Mouse (Mus musculus): ENCODE measurements around the gene Vwa8. TPM values are rescaled to one million over a fixed set of nuclear protein-coding genes. Genes with fewer than 3 reads are reported as not detected.
A peak's percentile ranks its signal among the peaks of the same experiment; 100 is the strongest.

The Vwa8 gene
- polyA plus RNA-seq, 1 experiment from 2014 or later, result 15.5 TPM

DNA sequence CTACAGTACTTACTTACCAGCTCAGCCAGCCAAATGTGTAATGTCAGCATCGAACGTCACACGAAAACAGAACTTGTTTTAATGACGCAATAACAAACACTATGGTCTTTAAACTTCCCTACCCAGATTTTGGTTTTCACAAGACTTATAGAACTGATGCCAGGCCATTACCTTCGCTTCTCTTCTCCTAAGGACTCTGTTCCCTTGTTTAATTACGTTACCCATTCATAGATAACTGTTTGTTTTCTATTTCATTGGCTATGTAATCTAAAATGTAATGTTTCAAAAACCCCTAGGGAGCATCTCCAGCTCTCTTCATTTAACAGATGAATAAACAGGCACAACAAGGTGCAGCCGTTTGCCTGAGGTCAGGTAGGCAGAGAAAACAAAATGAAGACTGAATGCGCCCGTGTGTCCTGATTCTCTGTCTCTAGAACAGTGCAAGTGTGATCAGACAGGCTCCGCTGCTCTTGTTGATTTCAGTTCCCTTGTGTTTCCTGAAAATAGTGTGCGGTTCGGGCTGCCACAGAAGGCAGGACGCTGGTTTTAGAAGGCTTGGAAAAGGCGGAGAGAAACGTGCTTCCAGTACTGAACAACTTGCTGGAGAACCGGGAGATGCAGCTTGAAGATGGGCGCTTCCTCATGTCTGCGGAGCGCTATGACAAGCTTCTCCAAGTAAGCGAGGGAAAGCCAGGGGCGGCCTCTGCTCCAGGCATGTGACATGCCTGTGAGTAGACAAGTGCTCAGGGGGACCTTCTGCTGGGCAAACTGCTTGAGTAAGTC is 76.1 kb downstream of the Vwa8 start:
- H3K4me1 ChIP-seq (replicated peaks), result no peaks in the 10 kb centered on the region
- H3K27me3 ChIP-seq, result no peaks in the 10 kb centered on the region
- H3K9me3 ChIP-seq (replicated peaks), result no peaks in the 10 kb centered on the region
- ATAC-seq (replicated peaks; ENCODE audit: insufficient number of reproducible peaks, insufficient read depth, low FRiP score, low read depth), result no peak
- no peak overlapping the region for H3K9ac ChIP-seq
- no peak overlapping the region for H3K4me3 ChIP-seq
- no peak overlapping the region for H3K4me2 ChIP-seq
- no peaks in the 10 kb centered on the region for H3K36me3 ChIP-seq
- no peak overlapping the region for H3K27ac ChIP-seq
- WGBS, result 85% methylated on average over 21 of the region's 21 CpGs

DNA sequence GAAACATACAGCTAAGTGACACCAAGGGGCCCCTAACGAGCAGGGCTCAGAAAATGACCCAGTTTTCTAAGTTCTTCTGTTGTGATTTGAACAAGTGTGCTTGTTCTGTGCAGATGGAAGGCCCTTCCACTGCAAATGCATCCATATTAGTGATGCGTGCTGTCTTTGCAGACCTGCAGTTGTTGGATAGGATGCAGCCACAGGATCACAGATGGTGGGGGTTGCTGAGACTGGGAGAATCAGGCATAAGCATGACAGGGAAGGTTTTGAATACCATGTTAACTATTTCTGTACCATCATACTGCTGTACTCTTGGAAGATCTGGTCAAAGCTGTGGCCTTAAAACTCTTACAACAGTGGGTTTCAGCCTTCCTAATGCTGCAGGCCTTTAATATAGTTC is 83.2 kb downstream of the Vwa8 start:
- H3K9me3 ChIP-seq (replicated peaks), result no peaks in the 10 kb centered on the region
- H3K4me2 ChIP-seq, result no peak overlapping the region
- H3K27ac ChIP-seq, result no peak overlapping the region
- H3K4me3 ChIP-seq, result no peak overlapping the region
- H3K27me3 ChIP-seq, result no peaks in the 10 kb centered on the region
- H3K9ac ChIP-seq, result no peak overlapping the region
- no peaks in the 10 kb centered on the region for H3K4me1 ChIP-seq (replicated peaks)
- no peak for ATAC-seq (replicated peaks; ENCODE audit: insufficient number of reproducible peaks, insufficient read depth, low FRiP score, low read depth)
- peaks cover 3% of the 10 kb centered on the region; the same call in 1 of the 2 replicates for H3K36me3 ChIP-seq
- 79% methylated on average over 2 of the region's 2 CpGs for WGBS

DNA sequence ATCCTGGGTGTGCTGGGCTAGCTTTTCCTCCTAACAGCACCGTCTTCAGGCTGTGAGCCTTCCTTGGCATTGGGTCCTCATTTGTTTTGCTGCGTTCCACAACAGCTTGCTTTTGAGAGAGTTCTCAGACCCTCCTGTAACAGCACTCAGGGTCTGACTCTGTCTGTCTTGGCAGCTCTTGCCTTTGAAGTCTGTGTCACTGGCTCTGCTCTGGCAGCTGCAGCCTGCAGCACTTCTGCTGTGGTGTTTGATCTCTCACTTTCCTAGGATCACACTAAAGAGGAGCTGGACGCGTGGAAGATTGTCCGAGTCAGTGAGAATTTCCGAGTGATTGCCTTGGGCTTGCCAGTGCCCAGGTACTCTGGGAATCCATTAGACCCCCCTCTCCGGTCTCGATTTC is 84.5 kb downstream of the Vwa8 start:
- H3K4me3 ChIP-seq, result no peak overlapping the region
- 54% methylated on average over 8 of the region's 8 CpGs for WGBS
- H3K27me3 ChIP-seq, result no peaks in the 10 kb centered on the region
- H3K36me3 ChIP-seq, result peaks cover 3% of the 10 kb centered on the region; the same call in 1 of the 2 replicates
- no peaks in the 10 kb centered on the region for H3K4me1 ChIP-seq (replicated peaks)
- H3K9ac ChIP-seq, result no peak overlapping the region
- no peaks in the 10 kb centered on the region for H3K9me3 ChIP-seq (replicated peaks)
- no peak for ATAC-seq (replicated peaks; ENCODE audit: insufficient number of reproducible peaks, insufficient read depth, low FRiP score, low read depth)
- no peak overlapping the region for H3K4me2 ChIP-seq
- H3K27ac ChIP-seq, result no peak overlapping the region

DNA sequence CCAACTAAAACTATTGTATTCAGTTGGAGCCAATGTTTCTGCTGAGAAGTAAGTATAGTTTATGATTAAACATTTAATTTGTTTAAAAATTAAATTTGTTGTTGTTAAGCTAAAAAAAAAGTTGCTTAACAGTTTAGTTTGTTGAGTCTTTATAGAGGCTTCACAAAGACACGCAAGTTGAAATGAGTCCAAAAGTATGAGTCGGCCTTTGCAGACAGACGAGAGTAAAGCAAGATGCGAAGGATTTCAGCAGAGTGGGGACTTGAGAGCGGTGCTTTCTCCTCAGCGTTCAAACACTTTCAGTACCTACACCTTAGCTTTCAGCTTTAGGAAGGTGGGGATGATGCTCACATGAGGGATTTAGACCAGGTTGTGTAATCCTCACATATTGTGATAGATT is 85.7 kb downstream of the Vwa8 start:
- Histone ChIP-seq H3K9ac (no peak overlapping the region), H3K36me3 (peaks cover 3% of the 10 kb centered on the region; the same call in 1 of the 2 replicates), H3K9me3 (replicated peaks) (no peaks in the 10 kb centered on the region), H3K4me2 (no peak overlapping the region), H3K4me3 (no peak overlapping the region), H3K4me1 (replicated peaks) (no peaks in the 10 kb centered on the region), H3K27me3 (no peaks in the 10 kb centered on the region), H3K27ac (no peak overlapping the region)
- no peak for ATAC-seq (replicated peaks; ENCODE audit: insufficient number of reproducible peaks, insufficient read depth, low FRiP score, low read depth)
- WGBS, result 80% methylated on average over 6 of the region's 6 CpGs

DNA sequence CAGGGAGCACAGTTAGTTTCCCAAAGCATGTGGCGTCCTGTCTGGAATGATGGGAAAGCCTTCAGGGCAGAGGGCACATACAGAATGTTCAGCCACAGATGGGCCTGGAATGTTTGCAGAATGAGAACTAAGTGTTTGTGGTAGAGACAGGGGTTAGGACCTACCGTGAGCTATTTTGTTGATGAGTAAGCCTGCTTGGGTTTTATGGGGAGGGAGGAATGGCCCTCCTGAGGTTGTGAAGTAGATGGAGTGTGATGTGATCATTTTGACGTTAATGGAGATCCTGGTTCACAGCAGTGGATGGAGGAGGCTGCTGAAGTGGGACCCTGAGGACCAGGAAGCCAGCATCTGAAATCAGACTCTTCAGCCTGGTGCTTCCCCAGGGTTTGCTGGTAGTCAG is 86.9 kb downstream of the Vwa8 start:
- Histone ChIP-seq H3K9ac (no peak overlapping the region), H3K9me3 (replicated peaks) (no peaks in the 10 kb centered on the region), H3K27ac (no peak overlapping the region)

DNA sequence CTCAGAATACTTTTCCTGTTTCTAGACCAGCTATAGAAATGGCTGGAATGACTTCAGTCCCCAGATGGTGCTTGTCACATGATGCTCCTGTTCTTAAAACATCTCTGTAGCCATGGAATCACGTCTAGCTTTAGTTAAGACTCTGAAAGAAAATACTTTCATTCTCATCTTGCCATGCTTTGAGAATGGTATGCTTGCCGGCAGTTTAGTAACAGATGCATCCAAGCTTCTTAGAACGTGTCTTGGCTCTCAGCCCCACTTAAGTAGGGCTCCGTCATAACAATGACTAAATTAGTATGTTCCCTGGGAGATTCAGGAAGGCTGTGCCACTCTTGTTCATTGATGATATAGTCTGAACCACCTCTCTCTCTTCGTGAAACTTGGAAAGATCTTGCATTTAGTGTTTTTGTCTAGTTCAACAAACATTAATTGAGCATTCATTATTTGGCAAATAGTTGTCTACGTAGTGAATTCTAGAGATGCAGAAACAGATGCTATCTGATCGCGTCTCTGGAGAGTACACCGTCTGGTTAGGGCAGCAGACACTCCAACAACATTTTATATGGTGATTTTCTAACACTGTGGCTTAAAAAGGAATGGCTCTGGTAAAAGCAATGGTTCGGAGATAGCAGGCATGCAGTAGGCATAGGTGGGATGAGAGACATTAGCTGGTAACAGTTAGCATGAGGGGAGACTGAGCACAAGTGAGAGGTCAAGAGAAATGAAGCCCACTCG is 93.1 kb downstream of the Vwa8 start:
- Histone ChIP-seq H3K36me3 (peaks cover 2% of the 10 kb centered on the region; the same call in 1 of the 2 replicates), H3K27ac (no peak overlapping the region), H3K4me3 (no peak overlapping the region), H3K4me1 (replicated peaks) (peaks cover 9% of the 10 kb centered on the region), H3K27me3 (no peaks in the 10 kb centered on the region), H3K9ac (no peak overlapping the region), H3K9me3 (replicated peaks) (no peaks in the 10 kb centered on the region), H3K4me2 (no peak overlapping the region)
- no peak for ATAC-seq (replicated peaks; ENCODE audit: insufficient number of reproducible peaks, insufficient read depth, low FRiP score, low read depth)
- WGBS, result 65% methylated on average over 11 of the region's 11 CpGs

More for the DNA sequence above, 86.9 kb downstream of the Vwa8 start:
- WGBS, result 61% methylated on average over 3 of the region's 3 CpGs
- H3K4me1 ChIP-seq (replicated peaks), result no peaks in the 10 kb centered on the region
- H3K36me3 ChIP-seq, result peaks cover 3% of the 10 kb centered on the region; the same call in 1 of the 2 replicates
- ATAC-seq (replicated peaks; ENCODE audit: insufficient number of reproducible peaks, insufficient read depth, low FRiP score, low read depth), result no peak
- no peak overlapping the region for H3K4me2 ChIP-seq
- no peak overlapping the region for H3K4me3 ChIP-seq
- no peaks in the 10 kb centered on the region for H3K27me3 ChIP-seq

DNA sequence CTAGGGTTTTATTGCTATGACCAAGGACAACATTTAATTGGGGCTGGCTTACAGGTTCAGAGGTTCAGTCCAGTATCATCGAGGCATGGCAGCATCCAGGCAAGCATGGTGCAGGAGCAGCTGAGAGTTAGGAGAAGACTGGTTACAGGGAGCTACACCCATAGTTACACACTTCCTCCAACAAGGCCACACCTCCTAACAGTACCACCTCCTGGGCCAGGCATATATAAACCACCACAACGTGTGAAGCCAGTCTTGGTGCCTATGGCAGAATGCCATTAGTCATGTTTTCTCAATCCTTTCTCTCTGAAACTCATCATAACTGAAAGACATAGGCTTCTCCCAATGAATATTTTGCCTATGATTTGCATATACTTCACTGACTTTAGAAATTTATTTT is 106.9 kb downstream of the Vwa8 start:
- Histone ChIP-seq H3K27ac (no peak overlapping the region), H3K9me3 (replicated peaks) (no peaks in the 10 kb centered on the region), H3K36me3 (no peaks in the 10 kb centered on the region), H3K4me1 (replicated peaks) (no peaks in the 10 kb centered on the region), H3K27me3 (no peaks in the 10 kb centered on the region), H3K4me2 (no peak overlapping the region), H3K4me3 (no peak overlapping the region), H3K9ac (no peak overlapping the region)
- no peak for ATAC-seq (replicated peaks; ENCODE audit: insufficient number of reproducible peaks, insufficient read depth, low FRiP score, low read depth)
- WGBS, result 74% methylated on average over 2 of the region's 2 CpGs

DNA sequence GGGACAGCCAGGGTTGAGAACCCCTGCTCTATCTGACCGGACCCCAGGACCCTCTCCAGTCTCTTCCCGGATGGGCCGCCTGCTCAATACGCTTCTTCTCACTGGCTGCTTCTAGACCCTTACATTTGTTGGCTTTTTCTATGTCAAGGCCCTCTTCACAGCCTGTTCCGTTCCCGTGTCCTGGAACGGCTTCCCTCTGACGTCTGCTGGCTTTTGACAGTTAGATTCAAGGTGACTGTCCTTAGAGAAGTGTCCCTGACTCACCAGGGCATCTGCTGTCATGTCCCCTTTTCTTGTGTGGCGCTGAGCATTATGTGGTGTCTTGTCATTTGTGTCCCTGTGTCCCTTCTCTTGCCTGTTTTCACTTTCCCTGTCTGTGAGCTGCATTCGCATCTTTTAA is 121.8 kb downstream of the Vwa8 start:
- ATAC-seq (replicated peaks; ENCODE audit: insufficient number of reproducible peaks, insufficient read depth, low FRiP score, low read depth), result no peak
- H3K4me3 ChIP-seq, result no peak overlapping the region
- no peak overlapping the region for H3K9ac ChIP-seq
- no peak overlapping the region for H3K4me2 ChIP-seq
- H3K36me3 ChIP-seq, result no peaks in the 10 kb centered on the region
- no peak overlapping the region for H3K27ac ChIP-seq
- H3K27me3 ChIP-seq, result no peaks in the 10 kb centered on the region
- no peaks in the 10 kb centered on the region for H3K4me1 ChIP-seq (replicated peaks)
- no peaks in the 10 kb centered on the region for H3K9me3 ChIP-seq (replicated peaks)
- 89% methylated on average over 10 of the region's 10 CpGs for WGBS

DNA sequence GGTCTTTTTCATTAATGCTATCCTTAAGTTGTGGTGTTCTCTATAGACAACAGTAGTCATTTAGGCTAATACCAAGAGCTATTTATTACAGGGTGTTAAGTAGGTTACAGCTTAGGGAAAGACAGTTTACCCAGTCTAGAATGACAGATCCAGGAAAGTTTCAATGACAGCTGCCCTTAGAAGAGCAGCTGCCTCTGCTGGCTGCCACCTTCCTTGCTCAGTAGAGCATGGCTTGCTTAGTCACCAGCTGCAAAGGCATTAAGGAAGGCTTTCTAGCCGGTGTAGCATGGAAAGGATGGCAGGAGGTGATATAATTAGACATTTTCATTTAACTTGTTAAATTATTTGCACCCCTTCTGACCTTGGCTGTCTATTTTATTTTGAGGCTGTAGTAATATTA is 123.6 kb downstream of the Vwa8 start:
- no peak overlapping the region for H3K27ac ChIP-seq
- H3K9me3 ChIP-seq (replicated peaks), result no peaks in the 10 kb centered on the region
- no peak overlapping the region for H3K4me2 ChIP-seq
- 52% methylated on average over 1 of the region's 1 CpGs for WGBS
- no peaks in the 10 kb centered on the region for H3K4me1 ChIP-seq (replicated peaks)
- H3K9ac ChIP-seq, result no peak overlapping the region
- no peaks in the 10 kb centered on the region for H3K36me3 ChIP-seq
- no peak for ATAC-seq (replicated peaks; ENCODE audit: insufficient number of reproducible peaks, insufficient read depth, low FRiP score, low read depth)
- H3K4me3 ChIP-seq, result no peak overlapping the region
- no peaks in the 10 kb centered on the region for H3K27me3 ChIP-seq

DNA sequence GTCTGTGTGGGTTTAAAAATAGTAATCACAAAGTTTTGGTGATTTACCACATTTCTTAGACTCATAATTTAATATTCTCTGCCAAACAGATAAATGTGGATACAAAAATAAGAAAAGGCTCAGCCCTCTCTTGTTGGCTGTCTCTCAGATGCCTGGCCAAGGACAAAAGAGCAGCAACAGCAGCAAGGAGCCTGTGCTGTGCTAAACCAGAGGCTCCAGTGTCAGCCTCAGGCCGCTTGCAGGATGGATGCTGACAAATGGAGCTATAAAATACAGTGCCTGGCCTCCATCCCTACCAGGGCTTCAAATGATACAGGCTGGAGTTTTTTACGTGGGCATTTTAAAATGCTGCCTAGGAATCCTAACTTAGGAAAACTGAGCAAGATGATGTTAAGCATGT is 134.3 kb downstream of the Vwa8 start:
- no peaks in the 10 kb centered on the region for H3K36me3 ChIP-seq
- no peak for ATAC-seq (replicated peaks; ENCODE audit: insufficient number of reproducible peaks, insufficient read depth, low FRiP score, low read depth)
- no peak overlapping the region for H3K4me3 ChIP-seq
- peaks cover 9% of the 10 kb centered on the region for H3K4me1 ChIP-seq (replicated peaks)
- H3K27ac ChIP-seq, result 0 out of 2 replicates have a peak overlapping the region, but pooled peaks have one; percentile 28
- H3K9me3 ChIP-seq (replicated peaks), result no peaks in the 10 kb centered on the region
- H3K27me3 ChIP-seq, result no peaks in the 10 kb centered on the region
- H3K4me2 ChIP-seq, result no peak overlapping the region
- WGBS, result 37% methylated on average over 2 of the region's 2 CpGs
- H3K9ac ChIP-seq, result no peak overlapping the region

DNA sequence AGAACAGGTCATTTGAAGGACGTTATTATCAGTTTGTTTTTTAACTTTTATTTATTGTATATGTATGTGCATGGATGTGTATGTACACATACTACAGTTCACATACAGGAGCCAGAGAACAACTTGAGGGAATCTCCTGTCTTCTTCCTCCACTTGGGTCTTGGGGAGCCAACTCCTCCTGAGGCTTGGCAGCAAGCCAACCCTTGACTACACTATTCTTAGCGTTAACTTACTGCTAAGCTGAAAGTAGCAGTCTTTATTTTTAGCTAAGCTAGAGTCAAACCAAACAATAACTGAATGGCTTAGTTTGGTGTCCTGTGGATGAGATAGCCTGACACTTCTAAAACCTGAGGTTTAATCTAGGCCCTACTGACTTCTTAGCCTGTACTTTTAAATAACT is 135.4 kb downstream of the Vwa8 start:
- Histone ChIP-seq H3K36me3 (no peaks in the 10 kb centered on the region), H3K9me3 (replicated peaks) (no peaks in the 10 kb centered on the region), H3K9ac (no peak overlapping the region), H3K4me2 (no peak overlapping the region), H3K27me3 (no peaks in the 10 kb centered on the region), H3K4me1 (replicated peaks) (peaks cover 9% of the 10 kb centered on the region), H3K27ac (peak overlapping the region; percentile 63), H3K4me3 (no peak overlapping the region)
- no peak for ATAC-seq (replicated peaks; ENCODE audit: insufficient number of reproducible peaks, insufficient read depth, low FRiP score, low read depth)
- WGBS, result 37% methylated on average over 2 of the region's 2 CpGs

Data from heart, embryonic 15.5 days (tissue).